ENCODE assay signal across 9 mouse cellular contexts in genomic region chr10:77815514-77815913, GRCm38 (mm10). TPM values are rescaled to one million over a fixed set of nuclear protein-coding genes. Genes with fewer than 3 reads are reported as not detected.
DNase-seq lines count a peak whose midpoint lies in the region; TF ChIP-seq lines count a peak whose summit lies in the region.
"Had no signal": no experiment of that assay in that cellular context is flagged by ENCODE, and none has a peak within 500 bp of the region (broad histone marks: within the 10 kb centered on the region; RNA-seq: fewer than 3 reads in every experiment).

No protein-coding gene starts in this region.

- no peak for TF ChIP-seq POLR2A in spleen, adult 2 months (IDR thresholded peaks at IDR 0.05; ENCODE audit: low read depth, low read length)

- H3K36me3 ChIP-seq in spleen, adult 2 months (ENCODE audit: control insufficient read depth, insufficient read depth, low read length): no peaks in the 10 kb centered on the region

- peak; percentile 18 to 35 for DNase-seq in heart, postnatal 14 days
- no peak for DNase-seq in heart, adult 9 months (ENCODE audit: low spot score in 2 of 2)
- DNase-seq in spleen, adult 2 months (ENCODE audit: low read depth in 1 of 2, low spot score in 2 of 2): peak in 1 of 2 experiments; percentile 18
- DNase-seq in spleen, adult 12 weeks (ENCODE audit: low spot score): no peak
- peak; percentile 14 for DNase-seq in embryo, embryonic 11.5 days (ENCODE audit: low read depth, low spot score)
- peak; percentile 41 for DNase-seq in mesoderm, embryonic 11.5 days (ENCODE audit: low read depth, low spot score)
- no peak for DNase-seq in ovary, postnatal 36 days (ENCODE audit: low spot score)
- no peak for DNase-seq in left cerebral cortex, adult 8-10 months (ENCODE audit: low spot score in 2 of 2)

- H3K27ac ChIP-seq in spleen, adult 2 months (ENCODE audit: insufficient read depth, low read length): no peak overlapping the region

- WGBS in spleen, adult 2 months: 39% methylated on average over 5 of the region's 5 CpGs

- TF ChIP-seq CTCF in spleen, adult 2 months (IDR thresholded peaks at IDR 0.05; ENCODE audit: extremely low read depth, insufficient read depth, insufficient read length, insufficient replicate concordance): peak; percentile 50; the same call in 1 of the 2 replicates

- intact Hi-C loops in heart, postnatal 14 days (cut with DNase I): loop anchor here (5.0 kb wide), 1 partner anchor 188 kb away; no protein-coding TSS in a partner anchor

- H3K4me1 ChIP-seq in spleen, adult 2 months (ENCODE audit: control insufficient read depth, insufficient read depth, insufficient read length): no peaks in the 10 kb centered on the region

- no peak overlapping the region for H3K4me3 ChIP-seq in spleen, adult 2 months (ENCODE audit: extremely low read depth, insufficient read depth, insufficient read length)

- no peaks in the 10 kb centered on the region for H3K27me3 ChIP-seq in spleen, adult 2 months (ENCODE audit: control insufficient read depth, insufficient read depth, low read length)

RNA-seq across cellular contexts. Expression of gene Gm2696, which starts 1.0 kb away (rescaled TPM):
- not detected for total RNA-seq in heart, postnatal 14 days (2021)
- polyA plus RNA-seq in spleen, adult 2 months (2012; rRNA removed): not detected in 2 replicates
- total RNA-seq in left cerebral cortex, adult 8-10 months (2022): not detected
- polyA plus RNA-seq: large intestine, adult 2 months had no signal

RNA-seq across cellular contexts. Expression of gene Gm9507, which starts 3.9 kb away (rescaled TPM):
- not detected for total RNA-seq in heart, postnatal 14 days (2021)
- polyA plus RNA-seq in spleen, adult 2 months (2012; rRNA removed): not detected in 2 replicates
- total RNA-seq in left cerebral cortex, adult 8-10 months (2022): not detected
- polyA plus RNA-seq: large intestine, adult 2 months had no signal

RNA-seq across cellular contexts. Expression of gene Krtap10-4, which starts 11.4 kb away (rescaled TPM):
- not detected for total RNA-seq in heart, postnatal 14 days (2021)
- not detected in 2 replicates for polyA plus RNA-seq in spleen, adult 2 months (2012; rRNA removed)
- not detected for total RNA-seq in left cerebral cortex, adult 8-10 months (2022)
- polyA plus RNA-seq: large intestine, adult 2 months had no signal

RNA-seq across cellular contexts. Expression of gene Gm19668, which starts 16.6 kb away (rescaled TPM):
- not detected for total RNA-seq in heart, postnatal 14 days (2021)
- not detected in 2 replicates for polyA plus RNA-seq in spleen, adult 2 months (2012; rRNA removed)
- not detected for total RNA-seq in left cerebral cortex, adult 8-10 months (2022)
- polyA plus RNA-seq: large intestine, adult 2 months had no signal

RNA-seq across cellular contexts. Expression of gene Krtap10-10, which starts 20.2 kb away (rescaled TPM):
- not detected for total RNA-seq in heart, postnatal 14 days (2021)
- polyA plus RNA-seq in spleen, adult 2 months (2012; rRNA removed): not detected in 2 replicates
- total RNA-seq in left cerebral cortex, adult 8-10 months (2022): not detected
- polyA plus RNA-seq: large intestine, adult 2 months had no signal

Comparison
In these comparisons a context has a peak if more than half of its experiments do, and no peak if none do; other contexts are left out.
1. DNase-seq: peak in heart, postnatal 14 days (2 of 2), embryo, embryonic 11.5 days (single experiment) and mesoderm, embryonic 11.5 days (single experiment); none in heart, adult 9 months (0 of 2), spleen, adult 12 weeks (single experiment), ovary, postnatal 36 days (single experiment) and left cerebral cortex, adult 8-10 months (0 of 2).